Mouse (Mus musculus) cerebellum, adult 2 months (tissue): ENCODE data around the gene Dock2.

ENCODE experiments used
- CTCF ChIP-seq: fragments of 200-500 bp; IDR thresholded peaks from 2 replicates; pipeline ENCODE4 v1.5.1; 2011; ENCODE audit warnings: low read depth, mild to moderate bottlenecking, control low read depth, low read length, moderate library complexity, borderline replicate concordance; ENCODE audit not compliant: insufficient read depth
- POLR2A ChIP-seq: fragments of 200-500 bp; IDR thresholded peaks from 2 replicates; pipeline ENCODE4 v1.6.1; 2011; ENCODE audit warnings: low read length, control low read depth, borderline replicate concordance; ENCODE audit not compliant: insufficient read depth

DNA sequence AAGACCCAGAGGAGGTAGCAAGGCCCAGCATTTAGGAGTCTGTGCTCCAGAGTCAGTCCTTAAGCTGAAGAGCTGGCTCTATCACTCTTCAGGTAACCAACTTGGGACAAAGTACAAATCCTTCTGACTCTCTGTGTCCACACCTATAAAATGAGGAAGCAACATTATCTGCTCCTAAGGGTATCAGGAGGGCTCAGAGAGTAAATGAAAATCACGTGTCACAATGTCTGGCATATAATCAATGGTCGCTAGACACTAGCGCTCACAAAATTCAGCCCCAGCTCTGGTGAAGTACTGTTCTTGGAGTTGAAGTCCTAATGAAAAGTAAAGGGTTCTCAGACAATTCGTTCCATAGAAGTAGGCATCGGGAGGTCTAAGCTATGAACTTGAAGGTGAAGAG, 386.0 kb downstream of the Dock2 start:
- TF ChIP-seq CTCF (no peak), POLR2A (no peak)
